Mouse (Mus musculus): ENCODE results near the gene Tsen54. TPM values are rescaled to one million over a fixed set of nuclear protein-coding genes. Genes with fewer than 3 reads are reported as not detected.
A peak's percentile ranks its signal among the peaks of the same experiment; 100 is the strongest.

The Tsen54 gene
- polyA plus RNA-seq, 1 experiment from 2014 or later = 24.2 TPM

DNA sequence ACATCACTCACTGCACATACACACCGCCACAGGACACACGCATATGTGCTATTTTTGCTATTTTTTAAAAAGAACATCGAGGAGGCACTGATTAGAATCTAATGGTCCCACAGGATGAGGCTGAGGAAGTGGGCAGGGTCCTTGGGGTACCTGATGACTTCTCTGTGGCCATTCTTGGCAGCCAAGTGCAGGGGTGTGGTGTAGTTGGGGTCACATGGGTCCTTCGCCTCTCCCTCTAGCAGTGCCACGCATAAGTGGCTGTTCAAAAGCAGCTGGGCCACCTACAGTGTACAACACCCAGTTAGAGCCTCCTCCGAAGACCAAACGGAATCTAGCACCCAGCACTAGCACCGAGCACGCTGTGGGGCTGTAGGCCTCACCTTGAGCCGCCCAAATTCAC lies 8.4 kb upstream of the Tsen54 start:
- peaks cover 77% of the 10 kb centered on the region for H3K36me3 ChIP-seq (ENCODE audit: control insufficient read depth, insufficient read depth, low read length)
- no peak overlapping the region for H3K4me2 ChIP-seq (ENCODE audit: low read length)
- H3K4me3 ChIP-seq (ENCODE audit: control insufficient read depth in 1 of 2, insufficient read depth in 1 of 2, low read depth in 1 of 2, low read length in 2 of 2) = no peak overlapping the region
- no peak overlapping the region for H3K27ac ChIP-seq (replicated peaks in 1 of 2; ENCODE audit: control insufficient read depth in 1 of 2, insufficient read depth in 1 of 2, low read depth in 2 of 2, low read length in 2 of 2)
- no peak overlapping the region for H3K9ac ChIP-seq (ENCODE audit: low read length)
- H3K4me1 ChIP-seq (ENCODE audit: control insufficient read depth in 2 of 2, insufficient read depth in 2 of 2, low read length in 2 of 2) = peaks cover 33 to 43% of the 10 kb centered on the region in 2 experiments
- H3K9me3 ChIP-seq (ENCODE audit: control insufficient read depth, low read length) = no peaks in the 10 kb centered on the region
- H3K27me3 ChIP-seq (ENCODE audit: control insufficient read depth, insufficient read depth, low read length) = no peaks in the 10 kb centered on the region
- 90% methylated on average over 10 of the region's 10 CpGs for WGBS
- no peak for ATAC-seq (ENCODE audit: insufficient number of reproducible peaks, insufficient read depth, low FRiP score, low read depth)

DNA sequence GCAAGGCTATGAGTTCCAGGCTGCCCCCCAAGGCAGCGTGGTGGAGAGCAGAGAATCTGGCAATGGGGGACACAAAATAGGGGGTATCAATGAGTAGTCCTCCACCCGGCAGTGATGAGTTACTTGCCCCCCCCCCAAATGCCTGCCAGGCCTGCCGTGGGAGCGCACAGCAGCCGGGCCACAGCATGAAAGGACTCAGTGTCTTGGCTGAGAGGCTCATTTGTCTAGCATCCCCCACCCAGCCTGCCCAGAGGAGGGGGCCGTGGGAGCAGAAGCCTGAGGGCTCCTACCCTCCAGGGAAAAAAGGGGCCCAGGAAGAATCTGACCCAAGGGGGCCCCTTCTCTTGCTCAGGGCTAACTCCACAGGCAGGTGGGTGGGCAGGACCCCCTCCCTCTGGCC lies 7.2 kb upstream of the Tsen54 start:
- WGBS = 89% methylated on average over 6 of the region's 6 CpGs
- H3K9ac ChIP-seq (ENCODE audit: low read length) = peak overlapping the region; percentile 89; the same call in 1 of the 2 replicates
- no peaks in the 10 kb centered on the region for H3K9me3 ChIP-seq (ENCODE audit: control insufficient read depth, low read length)
- H3K4me3 ChIP-seq (ENCODE audit: control insufficient read depth in 1 of 2, insufficient read depth in 1 of 2, low read depth in 1 of 2, low read length in 2 of 2) = no peak overlapping the region
- no peak for ATAC-seq (ENCODE audit: insufficient number of reproducible peaks, insufficient read depth, low FRiP score, low read depth)
- H3K27ac ChIP-seq (replicated peaks in 1 of 2; ENCODE audit: control insufficient read depth in 1 of 2, insufficient read depth in 1 of 2, low read depth in 2 of 2, low read length in 2 of 2) = 0 out of 4 replicates have a peak overlapping the region, but pooled peaks of 1 of the 2 experiments have one; percentile 91
- H3K4me1 ChIP-seq (ENCODE audit: control insufficient read depth in 2 of 2, insufficient read depth in 2 of 2, low read length in 2 of 2) = peaks cover 45 to 53% of the 10 kb centered on the region in 2 experiments
- H3K4me2 ChIP-seq (ENCODE audit: low read length) = no peak overlapping the region
- no peaks in the 10 kb centered on the region for H3K27me3 ChIP-seq (ENCODE audit: control insufficient read depth, insufficient read depth, low read length)
- peaks cover 74% of the 10 kb centered on the region for H3K36me3 ChIP-seq (ENCODE audit: control insufficient read depth, insufficient read depth, low read length)

DNA sequence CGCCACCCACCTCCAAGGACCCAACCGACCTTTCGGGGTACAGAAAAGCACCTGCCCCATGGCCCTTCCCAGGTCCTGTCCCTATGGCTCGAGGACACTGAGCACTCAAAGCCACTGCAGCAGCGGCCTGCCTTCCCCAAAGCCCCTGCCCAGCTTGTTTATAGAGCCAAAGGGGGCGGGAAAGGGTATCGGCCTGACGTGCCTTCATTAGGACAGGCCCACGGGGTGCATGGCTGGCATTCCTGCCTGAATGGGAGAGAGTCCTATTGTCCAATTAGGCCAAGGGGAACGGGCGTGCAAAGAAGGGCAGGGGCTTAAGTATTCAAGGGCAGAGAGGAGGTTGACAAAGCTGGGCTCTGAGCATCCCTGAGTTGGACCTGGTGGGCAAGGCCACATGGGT lies 6.6 kb upstream of the Tsen54 start:
- Histone ChIP-seq H3K27me3 (ENCODE audit: control insufficient read depth, insufficient read depth, low read length) (no peaks in the 10 kb centered on the region), H3K4me1 (ENCODE audit: control insufficient read depth in 2 of 2, insufficient read depth in 2 of 2, low read length in 2 of 2) (peaks cover 46 to 53% of the 10 kb centered on the region in 2 experiments), H3K9me3 (ENCODE audit: control insufficient read depth, low read length) (no peaks in the 10 kb centered on the region), H3K4me3 (ENCODE audit: control insufficient read depth in 1 of 2, insufficient read depth in 1 of 2, low read depth in 1 of 2, low read length in 2 of 2) (no peak overlapping the region), H3K4me2 (ENCODE audit: low read length) (peak overlapping the region; percentile 97), H3K36me3 (ENCODE audit: control insufficient read depth, insufficient read depth, low read length) (peaks cover 68% of the 10 kb centered on the region), H3K9ac (ENCODE audit: low read length) (peak overlapping the region; percentile 89; the same call in 1 of the 2 replicates), H3K27ac (replicated peaks in 1 of 2; ENCODE audit: control insufficient read depth in 1 of 2, insufficient read depth in 1 of 2, low read depth in 2 of 2, low read length in 2 of 2) (peak overlapping the region; percentile 91 to 93)
- no peak for ATAC-seq (ENCODE audit: insufficient number of reproducible peaks, insufficient read depth, low FRiP score, low read depth)
- 67% methylated on average over 11 of the region's 11 CpGs for WGBS

DNA sequence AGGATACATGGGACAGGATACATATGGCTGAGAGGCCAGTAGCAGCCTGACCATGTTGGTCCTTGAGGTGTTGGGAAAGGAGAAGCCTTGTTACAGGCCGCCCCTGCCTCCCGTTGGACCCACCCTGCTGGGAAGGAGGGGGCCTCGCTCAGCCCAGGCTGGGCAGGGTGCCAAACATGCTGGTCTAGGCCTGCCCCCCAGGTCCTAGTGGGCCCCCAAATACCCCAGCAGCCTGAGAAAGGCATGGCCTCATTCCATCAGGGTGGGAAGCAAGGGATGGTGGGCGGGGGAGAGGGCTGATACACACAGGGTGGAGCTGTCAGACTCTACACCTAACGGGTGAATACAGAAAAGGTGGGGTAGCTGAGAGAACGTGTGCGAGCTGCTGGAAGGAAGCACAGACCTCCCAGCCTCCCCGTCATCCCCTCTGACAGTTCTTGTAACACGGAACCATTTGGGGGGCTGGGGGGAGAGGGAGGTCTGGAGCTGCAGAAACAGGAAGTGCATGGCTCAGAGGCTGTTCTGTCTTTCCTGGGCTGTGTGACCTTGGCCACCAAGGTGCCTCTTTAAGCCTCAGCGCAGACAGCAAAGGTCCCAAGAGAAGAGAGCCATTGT lies 5.7 kb upstream of the Tsen54 start:
- 9% methylated on average over 10 of the region's 10 CpGs for WGBS
- Histone ChIP-seq H3K4me1 (ENCODE audit: control insufficient read depth in 2 of 2, insufficient read depth in 2 of 2, low read length in 2 of 2) (peaks cover 46 to 50% of the 10 kb centered on the region in 2 experiments), H3K9ac (ENCODE audit: low read length) (peak overlapping the region; percentile 89), H3K36me3 (ENCODE audit: control insufficient read depth, insufficient read depth, low read length) (peaks cover 59% of the 10 kb centered on the region), H3K27me3 (ENCODE audit: control insufficient read depth, insufficient read depth, low read length) (no peaks in the 10 kb centered on the region), H3K4me3 (ENCODE audit: control insufficient read depth in 1 of 2, insufficient read depth in 1 of 2, low read depth in 1 of 2, low read length in 2 of 2) (peak overlapping the region; percentile 8 to 93; a peak in 2 of 4 replicates), H3K27ac (replicated peaks in 1 of 2; ENCODE audit: control insufficient read depth in 1 of 2, insufficient read depth in 1 of 2, low read depth in 2 of 2, low read length in 2 of 2) (peak overlapping the region; percentile 91 to 93), H3K4me2 (ENCODE audit: low read length) (peak overlapping the region; percentile 97), H3K9me3 (ENCODE audit: control insufficient read depth, low read length) (no peaks in the 10 kb centered on the region)
- ATAC-seq (ENCODE audit: insufficient number of reproducible peaks, insufficient read depth, low FRiP score, low read depth) = peak; percentile 33

DNA sequence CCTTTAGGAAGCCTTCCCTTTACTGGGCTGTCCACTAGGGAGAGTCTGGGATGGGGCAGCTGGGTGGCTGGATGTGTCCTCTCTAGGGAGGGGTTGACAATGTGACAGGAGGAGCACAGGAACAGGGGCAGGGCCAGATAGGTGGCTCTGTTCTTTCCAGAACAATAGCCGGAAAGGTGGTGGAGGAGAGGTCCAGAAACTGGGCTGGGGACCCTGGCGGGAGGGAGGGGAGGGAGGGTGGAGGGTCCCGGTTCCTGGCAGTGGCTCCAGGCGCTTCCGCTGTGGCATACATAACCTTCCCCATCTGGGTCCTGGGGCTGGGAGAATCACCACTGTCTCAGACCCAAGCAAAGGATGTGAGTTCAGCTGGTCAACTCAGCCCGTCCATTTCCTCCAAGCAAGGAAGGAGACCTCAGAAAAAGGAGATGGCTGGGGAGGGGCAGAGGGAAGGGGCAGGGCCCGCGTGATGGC lies 5.2 kb upstream of the Tsen54 start:
- WGBS = 55% methylated on average over 8 of the region's 8 CpGs
- peak; percentile 10 for ATAC-seq (ENCODE audit: insufficient number of reproducible peaks, insufficient read depth, low FRiP score, low read depth)
- Histone ChIP-seq H3K9me3 (ENCODE audit: control insufficient read depth, low read length) (no peaks in the 10 kb centered on the region), H3K9ac (ENCODE audit: low read length) (peak overlapping the region; percentile 89), H3K27me3 (ENCODE audit: control insufficient read depth, insufficient read depth, low read length) (no peaks in the 10 kb centered on the region), H3K4me3 (ENCODE audit: control insufficient read depth in 1 of 2, insufficient read depth in 1 of 2, low read depth in 1 of 2, low read length in 2 of 2) (peak overlapping the region; percentile 66 to 93; a peak in 2 of 4 replicates), H3K27ac (replicated peaks in 1 of 2; ENCODE audit: control insufficient read depth in 1 of 2, insufficient read depth in 1 of 2, low read depth in 2 of 2, low read length in 2 of 2) (peak overlapping the region; percentile 91 to 93), H3K36me3 (ENCODE audit: control insufficient read depth, insufficient read depth, low read length) (peaks cover 54% of the 10 kb centered on the region), H3K4me1 (ENCODE audit: control insufficient read depth in 2 of 2, insufficient read depth in 2 of 2, low read length in 2 of 2) (peaks cover 46 to 53% of the 10 kb centered on the region in 2 experiments), H3K4me2 (ENCODE audit: low read length) (peak overlapping the region; percentile 97)

DNA sequence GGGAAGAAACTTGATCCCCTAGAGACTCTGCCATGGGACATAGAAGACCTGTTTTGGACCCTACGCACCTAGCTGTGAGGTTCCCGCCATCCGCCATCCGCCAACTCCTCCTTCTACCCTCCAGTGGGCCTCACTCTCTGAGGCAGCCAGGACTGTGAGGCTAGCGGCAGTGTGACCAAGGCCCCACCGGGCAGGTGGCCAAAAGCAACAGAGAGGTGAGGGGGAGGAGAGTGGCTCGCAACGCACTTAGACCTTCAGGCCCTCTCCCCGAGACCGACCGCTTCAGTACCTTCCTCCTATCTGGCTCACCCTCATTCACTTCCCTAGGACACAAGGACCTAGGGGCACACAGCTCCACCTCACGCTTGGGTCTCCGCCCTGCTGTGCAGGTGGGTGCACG lies 4.1 kb upstream of the Tsen54 start:
- H3K4me3 ChIP-seq (ENCODE audit: control insufficient read depth in 1 of 2, insufficient read depth in 1 of 2, low read depth in 1 of 2, low read length in 2 of 2) = peak overlapping the region; percentile 66 to 93
- H3K27me3 ChIP-seq (ENCODE audit: control insufficient read depth, insufficient read depth, low read length) = no peaks in the 10 kb centered on the region
- 19% methylated on average over 14 of the region's 14 CpGs for WGBS
- H3K4me1 ChIP-seq (ENCODE audit: control insufficient read depth in 2 of 2, insufficient read depth in 2 of 2, low read length in 2 of 2) = peaks cover 49 to 57% of the 10 kb centered on the region in 2 experiments
- H3K9ac ChIP-seq (ENCODE audit: low read length) = peak overlapping the region; percentile 89
- no peak for ATAC-seq (ENCODE audit: insufficient number of reproducible peaks, insufficient read depth, low FRiP score, low read depth)
- H3K9me3 ChIP-seq (ENCODE audit: control insufficient read depth, low read length) = no peaks in the 10 kb centered on the region
- peak overlapping the region; percentile 91 to 93 for H3K27ac ChIP-seq (replicated peaks in 1 of 2; ENCODE audit: control insufficient read depth in 1 of 2, insufficient read depth in 1 of 2, low read depth in 2 of 2, low read length in 2 of 2)
- H3K36me3 ChIP-seq (ENCODE audit: control insufficient read depth, insufficient read depth, low read length) = peaks cover 44% of the 10 kb centered on the region
- H3K4me2 ChIP-seq (ENCODE audit: low read length) = peak overlapping the region; percentile 97

DNA sequence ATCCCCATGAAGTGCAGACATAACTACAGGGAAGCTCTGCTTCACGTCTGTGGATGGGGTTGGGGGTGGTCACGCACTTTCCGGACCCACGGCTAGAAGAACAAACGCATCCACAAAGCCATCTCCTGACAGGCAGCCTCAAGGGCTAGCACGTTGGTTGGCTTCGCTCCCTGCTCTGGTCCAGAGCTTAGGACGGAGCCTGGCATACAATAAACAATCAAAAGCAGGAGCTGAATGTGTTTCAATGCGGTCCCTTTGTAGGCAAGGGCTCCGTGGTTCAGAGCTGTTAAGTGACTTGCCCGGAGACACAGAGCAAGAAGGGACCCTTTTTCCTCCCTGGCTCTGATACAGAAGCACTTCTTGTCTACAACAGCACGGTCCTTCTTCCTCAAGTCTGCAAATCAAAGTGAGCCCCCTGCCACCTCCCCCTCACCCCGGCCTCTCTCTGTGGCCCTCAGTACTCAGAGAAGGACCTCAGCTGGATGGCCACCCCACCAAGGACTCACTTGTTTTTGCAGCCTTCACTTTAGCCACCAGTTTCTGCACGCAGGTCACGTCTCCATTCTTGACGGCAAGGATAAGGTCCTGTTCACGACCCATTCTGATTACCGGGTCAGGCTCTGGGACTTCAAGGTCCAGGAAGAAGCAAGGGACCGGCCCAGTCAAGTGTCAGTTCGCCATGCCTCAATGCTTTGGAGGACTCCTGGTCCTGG lies 3.0 kb upstream of the Tsen54 start:
- Histone ChIP-seq H3K9me3 (ENCODE audit: control insufficient read depth, low read length) (no peaks in the 10 kb centered on the region), H3K27ac (replicated peaks in 1 of 2; ENCODE audit: control insufficient read depth in 1 of 2, insufficient read depth in 1 of 2, low read depth in 2 of 2, low read length in 2 of 2) (peak overlapping the region; percentile 83 to 91; a peak in 3 of 4 replicates), H3K36me3 (ENCODE audit: control insufficient read depth, insufficient read depth, low read length) (peaks cover 40% of the 10 kb centered on the region), H3K9ac (ENCODE audit: low read length) (peak overlapping the region; percentile 89), H3K4me2 (ENCODE audit: low read length) (peak overlapping the region; percentile 97), H3K4me3 (ENCODE audit: control insufficient read depth in 1 of 2, insufficient read depth in 1 of 2, low read depth in 1 of 2, low read length in 2 of 2) (peak overlapping the region; percentile 66 to 93), H3K27me3 (ENCODE audit: control insufficient read depth, insufficient read depth, low read length) (no peaks in the 10 kb centered on the region), H3K4me1 (ENCODE audit: control insufficient read depth in 2 of 2, insufficient read depth in 2 of 2, low read length in 2 of 2) (peaks cover 52 to 66% of the 10 kb centered on the region in 2 experiments)
- ATAC-seq (ENCODE audit: insufficient number of reproducible peaks, insufficient read depth, low FRiP score, low read depth) = no peak
- 66% methylated on average over 20 of the region's 20 CpGs for WGBS

Measured in heart, embryonic 14.5 days (tissue).